Mouse (Mus musculus): ENCODE data around the gene Nomo1. TPM values are rescaled to one million over a fixed set of nuclear protein-coding genes. Genes with fewer than 3 reads are reported as not detected.

Nomo1 gene
- total RNA-seq (2021): 10 to 100 TPM; 67.2 to 68.2 TPM

GRCm38 (mm10) chr7:46033109-46033869 is at the start of gene Nomo1:
TSS of gene Nomo1 (plus strand) at chr7:46033698.
- intact Hi-C loops (cut with DNase I): no loop called here
- DNase-seq: peak; percentile 97 to 99

GRCm38 (mm10) chr7:45986893-45987292 is 46.6 kb upstream of the Nomo1 start:
- no peak for DNase-seq
- intact Hi-C loops (cut with DNase I): no loop called here

GRCm38 (mm10) chr7:45988344-45988743 is 45.2 kb upstream of the Nomo1 start:
- intact Hi-C loops (cut with DNase I): no loop called here
- no peak for DNase-seq

GRCm38 (mm10) chr7:45992470-45992869 is 41.0 kb upstream of the Nomo1 start:
- intact Hi-C loops (cut with DNase I): no loop called here
- DNase-seq: no peak

GRCm38 (mm10) chr7:46000577-46000976 is 32.9 kb upstream of the Nomo1 start:
- intact Hi-C loops (cut with DNase I): no loop called here

GRCm38 (mm10) chr7:46002748-46003147 is 30.8 kb upstream of the Nomo1 start:
- no peak for DNase-seq
- intact Hi-C loops (cut with DNase I): no loop called here

More at GRCm38 (mm10) chr7:46000577-46000976, 32.9 kb upstream of the Nomo1 start:
- no peak for DNase-seq

- intact Hi-C loops (cut with DNase I): loop anchor here (1.0 kb wide), 3 partner anchors 66 to 270 kb away; no protein-coding TSS in a partner anchor
- peak; percentile 77 to 85 for DNase-seq
Observed at GRCm38 (mm10) chr7:46009578-46009977, 23.9 kb upstream of the Nomo1 start.

- no peak for DNase-seq
- intact Hi-C loops (cut with DNase I): no loop called here
Observed at GRCm38 (mm10) chr7:46012121-46012520, 21.4 kb upstream of the Nomo1 start.

- intact Hi-C loops (cut with DNase I): no loop called here
- peak; percentile 43 to 62 for DNase-seq
Observed at GRCm38 (mm10) chr7:46013266-46014010, 20.1 kb upstream of the Nomo1 start.

GRCm38 (mm10) chr7:46019594-46019993 is 13.9 kb upstream of the Nomo1 start:
- intact Hi-C loops (cut with DNase I): no loop called here

GRCm38 (mm10) chr7:46021951-46022350 is 11.5 kb upstream of the Nomo1 start:
- DNase-seq: no peak
- intact Hi-C loops (cut with DNase I): no loop called here

More at GRCm38 (mm10) chr7:46019594-46019993, 13.9 kb upstream of the Nomo1 start:
- DNase-seq: peak; percentile 23 to 31

GRCm38 (mm10) chr7:46025436-46025835 is 8.1 kb upstream of the Nomo1 start:
- intact Hi-C loops (cut with DNase I): no loop called here
- DNase-seq: no peak

GRCm38 (mm10) chr7:46028681-46029080 is 4.8 kb upstream of the Nomo1 start:
- no peak for DNase-seq
- intact Hi-C loops (cut with DNase I): no loop called here

- DNase-seq: no peak
- intact Hi-C loops (cut with DNase I): no loop called here
Observed at GRCm38 (mm10) chr7:46029299-46030144, 4.0 kb upstream of the Nomo1 start.

GRCm38 (mm10) chr7:46030145-46030488 is 3.4 kb upstream of the Nomo1 start, which contains the start of gene Abcc6:
TSS of gene Abcc6 (minus strand) at chr7:46030302.
- intact Hi-C loops (cut with DNase I): no loop called here
- DNase-seq: no peak

GRCm38 (mm10) chr7:46031075-46031474 is 2.4 kb upstream of the Nomo1 start:
- DNase-seq: no peak
- intact Hi-C loops (cut with DNase I): no loop called here

GRCm38 (mm10) chr7:46033870-46034337 is 406 bp downstream of the Nomo1 start:
- DNase-seq: no peak
- intact Hi-C loops (cut with DNase I): no loop called here

- no peak for DNase-seq
Observed at GRCm38 (mm10) chr7:46034991-46035390, 1.5 kb downstream of the Nomo1 start.

GRCm38 (mm10) chr7:46035468-46035867 is 2.0 kb downstream of the Nomo1 start:
- intact Hi-C loops (cut with DNase I): no loop called here
- no peak for DNase-seq

More at GRCm38 (mm10) chr7:46034991-46035390, 1.5 kb downstream of the Nomo1 start:
- intact Hi-C loops (cut with DNase I): no loop called here

GRCm38 (mm10) chr7:46037433-46037832 is 3.9 kb downstream of the Nomo1 start:
- no peak for DNase-seq
- intact Hi-C loops (cut with DNase I): no loop called here

GRCm38 (mm10) chr7:46039873-46040272 is 6.4 kb downstream of the Nomo1 start:
- intact Hi-C loops (cut with DNase I): no loop called here
- DNase-seq: no peak
